Comparison of ENCODE assay signal across 11 mouse cellular contexts in the genomic region with DNA sequence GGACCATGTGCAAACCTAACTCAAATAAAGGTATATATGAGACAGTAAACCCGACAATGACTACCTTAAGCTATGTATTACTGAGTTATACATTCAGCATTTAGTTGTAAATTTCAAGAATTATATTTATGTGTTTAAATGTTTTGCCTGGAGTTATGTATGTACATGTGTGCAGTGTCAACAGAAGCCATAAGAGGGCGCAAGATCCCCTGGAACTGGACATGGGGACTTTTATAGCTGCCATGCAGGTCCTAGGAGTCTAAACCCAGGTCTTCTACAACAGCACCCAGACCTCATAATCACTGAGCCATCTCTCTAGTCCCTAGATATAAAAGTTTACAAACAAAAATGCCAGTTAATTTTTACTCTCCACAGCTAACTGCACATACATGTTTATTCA.
DNase-seq lines count a peak whose midpoint lies in the region; ATAC-seq and TF ChIP-seq lines count a peak whose summit lies in the region.
"Had no signal": no experiment of that assay in that cellular context is flagged by ENCODE, and none has a peak within 500 bp of the region (broad histone marks: within the 10 kb centered on the region; RNA-seq: fewer than 3 reads in every experiment).

No protein-coding gene starts in this region.

- peak; percentile 76 for TF ChIP-seq RAD21 in CH12.LX (IDR thresholded peaks at IDR 0.05; ENCODE audit: low read depth, low read length)

- TF ChIP-seq CTCF in CH12.LX (conservative IDR thresholded peaks at IDR 0.05 in 1 of 2, IDR thresholded peaks at IDR 0.05 in 1 of 2; ENCODE audit: low read depth in 2 of 2, low read length in 2 of 2): peak; percentile 51 to 72
- TF ChIP-seq CTCF in bone marrow macrophage, adult 2 months (IDR thresholded peaks at IDR 0.05; ENCODE audit: low read depth, low read length): no peak

- H3K36me3 ChIP-seq in kidney, embryonic 14.5 days (ENCODE audit: control insufficient read depth, insufficient read depth, low read length): no peaks in the 10 kb centered on the region
- H3K36me3 ChIP-seq in CH12.LX (replicated peaks in 1 of 2; ENCODE audit: control insufficient read depth in 1 of 2, insufficient read depth in 1 of 2, low read length in 1 of 2) (peaks cover 0 to 36% of the 10 kb centered on the region in 2 experiments), macrophage (ENCODE audit: inconsistent target) (peaks cover 29% of the 10 kb centered on the region; the same call in 1 of the 2 replicates)
- no peaks in the 10 kb centered on the region for H3K36me3 ChIP-seq in forebrain, embryonic 13.5 days (ENCODE audit: poor library complexity, severe bottlenecking)
- H3K36me3 ChIP-seq: limb, embryonic 12.5 days; neural tube, embryonic 13.5 days had no signal

- TF ChIP-seq POLR2A in CH12.LX (IDR thresholded peaks at IDR 0.05; ENCODE audit: low read depth, low read length): no peak
- TF ChIP-seq POLR2A in bone marrow macrophage, adult 2 months (IDR thresholded peaks at IDR 0.05; ENCODE audit: borderline replicate concordance, low read depth, low read length): no peak

- TF ChIP-seq EP300 in CH12.LX (IDR thresholded peaks at IDR 0.05; ENCODE audit: low read length): no peak

- dilution Hi-C loops in CH12.LX (cut with MboI; ENCODE audit: extremely low pct_ligation_motif_present, extremely low pct_unique_long_range_greater_than_20kb, low sequenced_read_pairs): no loop called here

- no peak overlapping the region for H3K4me3 ChIP-seq in kidney, embryonic 14.5 days (ENCODE audit: low read length)
- H3K4me3 ChIP-seq in CH12.LX (replicated peaks in 1 of 3; ENCODE audit: low read depth in 2 of 3, low read length in 2 of 3, poor library complexity in 1 of 3): no peak overlapping the region
- no peak overlapping the region for H3K4me3 ChIP-seq in bone marrow macrophage, adult 2 months (ENCODE audit: insufficient read depth, low read length)
- no peak overlapping the region for H3K4me3 ChIP-seq in macrophage (ENCODE audit: inconsistent target)
- no peak overlapping the region for H3K4me3 ChIP-seq in forebrain, embryonic 13.5 days
- H3K4me3 ChIP-seq: limb, embryonic 12.5 days; neural tube, embryonic 13.5 days had no signal

- no peaks in the 10 kb centered on the region for H3K4me1 ChIP-seq in kidney, embryonic 14.5 days (ENCODE audit: control insufficient read depth, insufficient read depth, low read length)
- H3K4me1 ChIP-seq in CH12.LX (ENCODE audit: control insufficient read depth in 1 of 2, insufficient read depth in 2 of 2): peaks cover 6 to 38% of the 10 kb centered on the region in 2 experiments; a peak in 3 of 4 replicates
- peaks cover 51% of the 10 kb centered on the region for H3K4me1 ChIP-seq in bone marrow macrophage, adult 2 months (ENCODE audit: control insufficient read depth, insufficient read depth, low read length)
- H3K4me1 ChIP-seq in forebrain, embryonic 13.5 days: no peaks in the 10 kb centered on the region
- H3K4me1 ChIP-seq: limb, embryonic 12.5 days had no signal

- H3K9me3 ChIP-seq in kidney, embryonic 14.5 days (ENCODE audit: control insufficient read depth, low read length): no peaks in the 10 kb centered on the region
- H3K9me3 ChIP-seq in CH12.LX (replicated peaks; ENCODE audit: low read length): peaks cover 3% of the 10 kb centered on the region
- H3K9me3 ChIP-seq in forebrain, embryonic 13.5 days (replicated peaks): no peaks in the 10 kb centered on the region
- H3K9me3 ChIP-seq: limb, embryonic 12.5 days; neural tube, embryonic 13.5 days had no signal

- H3K79me2 ChIP-seq in CH12.LX (replicated peaks; ENCODE audit: control insufficient read depth, extremely low read depth, insufficient read depth, poor library complexity, severe bottlenecking) (no peaks in the 10 kb centered on the region), macrophage (ENCODE audit: inconsistent target) (peaks cover 93% of the 10 kb centered on the region)

- 72% methylated on average over 2 of the region's 2 CpGs for WGBS in kidney, embryonic 14.5 days
- 100% methylated on average over 2 of the region's 2 CpGs for WGBS in macrophage (ENCODE audit: missing documents)
- WGBS in forebrain, embryonic 13.5 days: 79% methylated on average over 2 of the region's 2 CpGs

- DNase-seq in kidney, adult 11 months: peak; percentile 18
- DNase-seq in CH12.LX (ENCODE audit: extremely low read depth): peak; percentile 50
- DNase-seq in cerebellum, postnatal 36 days: no peak
- no peak for DNase-seq in layer of hippocampus, adult 18-20 months (ENCODE audit: low spot score in 2 of 2)

- no peak overlapping the region for H3K4me2 ChIP-seq in kidney, embryonic 14.5 days (replicated peaks; ENCODE audit: low read depth, low read length)
- H3K4me2 ChIP-seq in CH12.LX (ENCODE audit: insufficient read depth, low read depth, poor library complexity, severe bottlenecking): no peak overlapping the region
- no peak overlapping the region for H3K4me2 ChIP-seq in forebrain, embryonic 13.5 days
- H3K4me2 ChIP-seq: heart, embryonic 11.5 days; limb, embryonic 12.5 days; neural tube, embryonic 13.5 days had no signal

- ATAC-seq in kidney, embryonic 14.5 days (ENCODE audit: low FRiP score, low TSS enrichment): no peak
- no peak for ATAC-seq in forebrain, embryonic 13.5 days

- no peak overlapping the region for H3K27ac ChIP-seq in kidney, embryonic 14.5 days (ENCODE audit: low read depth, low read length)
- H3K27ac ChIP-seq in CH12.LX (ENCODE audit: insufficient read depth, low read depth) (no peak overlapping the region), macrophage (peak overlapping the region; percentile 95)
- peak overlapping the region; percentile 95; the same call in 1 of the 2 replicates for H3K27ac ChIP-seq in bone marrow macrophage, adult 2 months (ENCODE audit: insufficient read depth, low read depth, low read length)
- no peak overlapping the region for H3K27ac ChIP-seq in forebrain, embryonic 13.5 days
- H3K27ac ChIP-seq: limb, embryonic 12.5 days; neural tube, embryonic 13.5 days had no signal

- H3K27me3 ChIP-seq in kidney, embryonic 14.5 days (ENCODE audit: control insufficient read depth, insufficient read depth, low read length): no peaks in the 10 kb centered on the region
- no peaks in the 10 kb centered on the region for H3K27me3 ChIP-seq in CH12.LX (replicated peaks)
- no peaks in the 10 kb centered on the region for H3K27me3 ChIP-seq in forebrain, embryonic 13.5 days
- H3K27me3 ChIP-seq: limb, embryonic 12.5 days; neural tube, embryonic 13.5 days had no signal

- in situ Hi-C loops in CH12.LX (cut with MboI; ENCODE audit: low pct_ligation_motif_present, low pct_unique_long_range_greater_than_20kb, low sequenced_read_pairs): loop anchor here (5.0 to 25.0 kb wide), 2 partner anchors 125 to 240 kb away; no protein-coding TSS in a partner anchor

- H3K9ac ChIP-seq in kidney, embryonic 14.5 days (ENCODE audit: low read depth, low read length): no peak overlapping the region
- no peak overlapping the region for H3K9ac ChIP-seq in CH12.LX (ENCODE audit: insufficient read depth, low read depth)
- no peak overlapping the region for H3K9ac ChIP-seq in forebrain, embryonic 13.5 days
- H3K9ac ChIP-seq: limb, embryonic 12.5 days; neural tube, embryonic 13.5 days had no signal

TF ChIP-seq in CH12.LX, 34 proteins besides CTCF, POLR2A, EP300 and RAD21:
- TF ChIP-seq SMC3 (IDR thresholded peaks at IDR 0.05; ENCODE audit: low read depth, low read length) (peak; percentile 80), E2F4 (IDR thresholded peaks at IDR 0.05; ENCODE audit: insufficient replicate concordance, low read depth, low read length) (no peak)

Comparison
In these comparisons a context has a peak if more than half of its experiments do, and no peak if none do; other contexts are left out.
1. DNase-seq: peak in kidney, adult 11 months (single experiment) and CH12.LX (single experiment); none in cerebellum, postnatal 36 days (0 of 2) and layer of hippocampus, adult 18-20 months (0 of 2).
2. H3K27ac ChIP-seq: peak in bone marrow macrophage, adult 2 months (single experiment) and macrophage (single experiment); none in kidney, embryonic 14.5 days (single experiment), CH12.LX (single experiment) and forebrain, embryonic 13.5 days (single experiment).